Comparison of ENCODE assay signal across 14 mouse cellular contexts in genomic region chr11:48994018-48994417, GRCm38 (mm10). TPM values are rescaled to one million over a fixed set of nuclear protein-coding genes. Genes with fewer than 3 reads are reported as not detected.
DNase-seq lines count a peak whose midpoint lies in the region; ATAC-seq and TF ChIP-seq lines count a peak whose summit lies in the region.
"Not testable (repeated sequence)": the region's sequence is repeated elsewhere in the genome, so short reads cannot be mapped to it uniquely, and the experiment has no call there.
"Had no signal": no experiment of that assay in that cellular context is flagged by ENCODE, and none has a peak within 500 bp of the region (broad histone marks: within the 10 kb centered on the region; RNA-seq: fewer than 3 reads in every experiment).

Gene Tgtp1 (minus strand): TSS chr11:48994172.

- H3K79me2 ChIP-seq in heart, adult 2 months (replicated peaks; ENCODE audit: control insufficient read depth, insufficient read depth, low read length) = not testable (repeated sequence)

- not testable (repeated sequence) for TF ChIP-seq CTCF in heart, adult 2 months (IDR thresholded peaks at IDR 0.05); kidney, adult 2 months (conservative IDR thresholded peaks at IDR 0.05; ENCODE audit: insufficient read depth, insufficient read length, low read depth, low read length); lung, embryonic 14.5 days (IDR thresholded peaks at IDR 0.05; ENCODE audit: low read depth); spleen, adult 2 months (IDR thresholded peaks at IDR 0.05; ENCODE audit: extremely low read depth, insufficient read depth, insufficient read length, insufficient replicate concordance)

- not testable (repeated sequence) for H3K9ac ChIP-seq in embryonic facial prominence, embryonic 13.5 days; heart, adult 2 months (ENCODE audit: low read depth, low read length); lung, embryonic 14.5 days

- not testable (repeated sequence) for H3K36me3 ChIP-seq in embryonic facial prominence, embryonic 13.5 days; heart, adult 2 months (ENCODE audit: control insufficient read depth, insufficient read depth, low read length); kidney, adult 2 months (ENCODE audit: control insufficient read depth, insufficient read depth, low read length); lung, embryonic 14.5 days (ENCODE audit: insufficient read depth); spleen, adult 2 months (ENCODE audit: control insufficient read depth, insufficient read depth, low read length)

- TF ChIP-seq POLR2A in heart, adult 2 months (IDR thresholded peaks at IDR 0.05; ENCODE audit: insufficient read depth, low read depth, low read length) = peak; percentile 55
- TF ChIP-seq POLR2A in kidney, adult 2 months (IDR thresholded peaks at IDR 0.05; ENCODE audit: low read depth, low read length); spleen, adult 2 months (IDR thresholded peaks at IDR 0.05; ENCODE audit: low read depth, low read length): not testable (repeated sequence)

- DNase-seq in CD4-positive helper T cell, adult 2 months (ENCODE audit: low read depth, low spot score) = peak; percentile 71
- DNase-seq in T-cell, adult 2 months (ENCODE audit: low spot score) = peak; percentile 55
- DNase-seq in heart, adult 2 months; spleen, adult 2 months (ENCODE audit: low read depth in 1 of 2, low spot score in 2 of 2): not testable (repeated sequence)
- DNase-seq in kidney, adult 2 months = peak; percentile 52
- DNase-seq in lung, embryonic 14.5 days = peak; percentile 8

- not testable (repeated sequence) for H3K27me3 ChIP-seq in embryonic facial prominence, embryonic 13.5 days; heart, adult 2 months (ENCODE audit: control insufficient read depth, insufficient read depth, low read length); kidney, adult 2 months (replicated peaks; ENCODE audit: control insufficient read depth, insufficient read depth, low read length); lung, embryonic 14.5 days (ENCODE audit: insufficient read depth, low read length); spleen, adult 2 months (ENCODE audit: control insufficient read depth, insufficient read depth, low read length)

- intact Hi-C loops in heart, adult 2 months (cut with DNase I) = not testable (repeated sequence)

- H3K4me1 ChIP-seq in embryonic facial prominence, embryonic 13.5 days; heart, adult 2 months (ENCODE audit: control insufficient read depth, insufficient read depth, low read length); kidney, adult 2 months (ENCODE audit: control insufficient read depth, insufficient read depth, low read length); lung, embryonic 14.5 days (ENCODE audit: insufficient read depth): not testable (repeated sequence)
- H3K4me1 ChIP-seq in spleen, adult 2 months (ENCODE audit: control insufficient read depth, insufficient read depth, insufficient read length) = peaks cover 18% of the 10 kb centered on the region

- 0 out of 2 replicates have a peak within 1 kb of the TSS, but pooled peaks have one; percentile 16 for H3K27ac ChIP-seq in embryonic facial prominence, embryonic 13.5 days
- peak within 1 kb of the TSS; percentile 38; the same call in 1 of the 2 replicates for H3K27ac ChIP-seq in heart, adult 2 months
- H3K27ac ChIP-seq in kidney, adult 2 months (ENCODE audit: insufficient read depth, low read depth, low read length) = peak within 1 kb of the TSS; percentile 69; the same call in 1 of the 2 replicates
- H3K27ac ChIP-seq in lung, embryonic 14.5 days (ENCODE audit: low read depth) = not testable (repeated sequence)
- peak within 1 kb of the TSS; percentile 59; the same call in 1 of the 2 replicates for H3K27ac ChIP-seq in spleen, adult 2 months (ENCODE audit: insufficient read depth, low read length)

- H3K9me3 ChIP-seq in embryonic facial prominence, embryonic 13.5 days; lung, embryonic 14.5 days (ENCODE audit: low read depth, low read length): not testable (repeated sequence)

- WGBS in embryonic facial prominence, embryonic 13.5 days = 22% methylated on average over 2 of the region's 2 CpGs
- WGBS in heart, adult 2 months = 35% methylated on average over 2 of the region's 2 CpGs
- WGBS in kidney, adult 2 months = 25% methylated on average over 2 of the region's 2 CpGs
- 34% methylated on average over 2 of the region's 2 CpGs for WGBS in lung, embryonic 14.5 days
- WGBS in spleen, adult 2 months = 8% methylated on average over 2 of the region's 2 CpGs

- not testable (repeated sequence) for ATAC-seq in embryonic facial prominence, embryonic 13.5 days (ENCODE audit: insufficient number of reproducible peaks, insufficient read depth, low FRiP score, low TSS enrichment, low read depth)
- ATAC-seq in lung, embryonic 14.5 days (ENCODE audit: insufficient read depth) = peak; percentile 68; the same call in 1 of the 2 replicates
- peak; percentile 62 for ATAC-seq in megakaryocyte progenitor cell, adult 5-6 weeks (replicated peaks; ENCODE audit: poor library complexity)

- H3K4me3 ChIP-seq in embryonic facial prominence, embryonic 13.5 days; heart, adult 2 months; kidney, adult 2 months (ENCODE audit: insufficient read depth, low read depth, low read length); lung, embryonic 14.5 days (ENCODE audit: low read depth, low read length); spleen, adult 2 months (ENCODE audit: extremely low read depth, insufficient read depth, insufficient read length): not testable (repeated sequence)

- not testable (repeated sequence) for H3K4me2 ChIP-seq in embryonic facial prominence, embryonic 13.5 days; lung, embryonic 14.5 days

- not testable (repeated sequence) for TF ChIP-seq EP300 in heart, adult 2 months (IDR thresholded peaks at IDR 0.05; ENCODE audit: insufficient read depth, low read depth, low read length)

RNA-seq across cellular contexts. Expression of gene Tgtp1, which starts in this region (rescaled TPM):
- polyA plus RNA-seq in embryonic facial prominence, embryonic 13.5 days (2015; fragmentation: Nextera tagmentation; extraction: Ambion mirVana) = not detected in 2 replicates
- 1 to 10 TPM; 2.7 to 7.6 TPM for total RNA-seq in heart, adult 2 months (2021)
- polyA plus RNA-seq in heart, adult 2 months (2012; rRNA removed) = 1.8 and 2.2 TPM in 2 replicates
- 3.7 and 5.5 TPM in 2 replicates for polyA plus RNA-seq in kidney, adult 2 months (2012; rRNA removed)
- polyA plus RNA-seq in lung, embryonic 14.5 days (2014; fragmentation: Nextera tagmentation; extraction: Ambion mirVana) = 0.28 TPM in 1 of 2 replicates, not detected in the other
- 2.6 and 5.0 TPM in 2 replicates for total RNA-seq in megakaryocyte progenitor cell, adult 5-6 weeks (2015)
- total RNA-seq in megakaryocyte progenitor cell, adult 5-6 weeks (2017) = 3.0 and 7.8 TPM in 2 replicates
- polyA plus RNA-seq in spleen, adult 2 months (2012; rRNA removed) = 2.1 and 2.5 TPM in 2 replicates
- total RNA-seq: left cerebral cortex, postnatal 14 days; midbrain, postnatal 0 days had no signal
- polyA plus RNA-seq: embryonic facial prominence, embryonic 12.5 days; forebrain, embryonic 14.5 days; limb, embryonic 12.5 days; neural tube, embryonic 11.5 days had no signal

Comparison
In these comparisons a context has a peak if more than half of its experiments do, and no peak if none do; other contexts are left out.
1. Peak in DNase-seq and ATAC-seq in lung, embryonic 14.5 days; RNA of the gene not detected or under 1 TPM.